Mouse (Mus musculus) forebrain, embryonic 15.5 days (tissue): ENCODE results near the gene Ccdc51. TPM values are rescaled to one million over a fixed set of nuclear protein-coding genes. Genes with fewer than 3 reads are reported as not detected.

Experiments
- ATAC-seq: fragments of 200-750 bp; cut with Nextera tagmentation; replicated peaks from 2 replicates; pipeline ENCODE4 v1.8.0; 2017; ENCODE audit warnings: mild to moderate bottlenecking, moderate TSS enrichment, moderate library complexity
- H3K27ac ChIP-seq: fragments of 300-500 bp; sonication (generic); replicated peaks from 2 replicates; pipeline ENCODE4 v1.5.1; 2015; ENCODE audit warnings: mild to moderate bottlenecking, inconsistent platforms
- H3K27me3 ChIP-seq: fragments of 300-500 bp; sonication (generic); 2 replicates; pipeline ENCODE4 v1.6.1; 2015; ENCODE audit warnings: inconsistent platforms
- H3K36me3 ChIP-seq: fragments of 300-500 bp; sonication (generic); 2 replicates; pipeline ENCODE4 v1.6.1; 2015; ENCODE audit warnings: mild to moderate bottlenecking, inconsistent platforms
- H3K4me1 ChIP-seq: fragments of 300-500 bp; sonication (generic); 2 replicates; pipeline ENCODE4 v1.6.1; 2015; ENCODE audit warnings: inconsistent platforms
- H3K4me2 ChIP-seq: fragments of 300-500 bp; sonication (generic); replicated peaks from 2 replicates; pipeline ENCODE4 v1.6.1; 2015; ENCODE audit warnings: mild to moderate bottlenecking, inconsistent platforms
- H3K4me3 ChIP-seq: fragments of 300-500 bp; sonication (generic); 2 replicates; pipeline ENCODE4 v1.5.1; 2015; ENCODE audit warnings: mild to moderate bottlenecking, inconsistent platforms
- H3K9ac ChIP-seq: fragments of 300-500 bp; sonication (generic); replicated peaks from 2 replicates; pipeline ENCODE4 v1.6.1; 2015; ENCODE audit warnings: mild to moderate bottlenecking, inconsistent platforms
- H3K9me3 ChIP-seq: fragments of 300-500 bp; sonication (generic); 2 replicates; pipeline ENCODE4 v1.6.1; 2016; ENCODE audit warnings: inconsistent platforms
- WGBS: fragments of 180-500 bp; shearing (Covaris S2); methylation state at CpG from one replicate; pipeline ENCODE4 v1.1.7; 2015; ENCODE audit warnings: mixed read lengths; 5-methylcytosine and 5-hydroxymethylcytosine counted together
- polyA plus RNA-seq: library from polyadenylated mRNA; unstranded; fragments of >200 nt; fragmentation: Nextera tagmentation; extraction: Ambion mirVana; gene quantifications from 2 replicates; pipeline ENCODE4 v1.2.1, GENCODE M21; 2015

The Ccdc51 gene
- polyA plus RNA-seq: 17.3 and 18.4 TPM in 2 replicates

- Histone ChIP-seq H3K36me3 (peaks cover 11% of the 10 kb centered on the region), H3K9ac (peak within 1 kb of the TSS; percentile 78), H3K4me2 (peak within 1 kb of the TSS; percentile 72), H3K27ac (peak within 1 kb of the TSS; percentile 83), H3K4me1 (peaks cover 25% of the 10 kb centered on the region), H3K4me3 (peak within 1 kb of the TSS; percentile 89), H3K9me3 (no peaks in the 10 kb centered on the region), H3K27me3 (no peaks in the 10 kb centered on the region)
- WGBS: under 1% methylated on average over 37 of the region's 37 CpGs
- peak; percentile 98 for ATAC-seq
Measured at GRCm38 (mm10) chr9:109082124-109082800, at the start of gene Ccdc51, which contains the start of gene Tma7. TSS of gene Ccdc51 (plus strand) at chr9:109082493. TSS of gene Tma7 (minus strand) at chr9:109082587.

GRCm38 (mm10) chr9:109038086-109038895, 44.0 kb upstream of the Ccdc51 start, which contains the start of gene Shisa5:
TSS of gene Shisa5 (plus strand) at chr9:109038565.
- Histone ChIP-seq H3K4me2 (peak within 1 kb of the TSS; percentile 96), H3K9me3 (no peaks in the 10 kb centered on the region), H3K27ac (no peak within 1 kb of the TSS), H3K4me3 (peak within 1 kb of the TSS; percentile 61), H3K9ac (peak within 1 kb of the TSS; percentile 63), H3K4me1 (peaks cover 14% of the 10 kb centered on the region), H3K27me3 (no peaks in the 10 kb centered on the region), H3K36me3 (no peaks in the 10 kb centered on the region)
- ATAC-seq: peak; percentile 67
- WGBS: 0% methylated on average over 40 of the region's 40 CpGs

- 25% methylated on average over 8 of the region's 8 CpGs for WGBS
- Histone ChIP-seq H3K27me3 (no peaks in the 10 kb centered on the region), H3K4me3 (peak overlapping the region; percentile 61), H3K4me2 (peak overlapping the region; percentile 96), H3K9me3 (no peaks in the 10 kb centered on the region), H3K27ac (no peak overlapping the region), H3K9ac (peak overlapping the region; percentile 63), H3K36me3 (no peaks in the 10 kb centered on the region), H3K4me1 (peaks cover 14% of the 10 kb centered on the region)
- no peak; the same call in 1 of the 2 replicates for ATAC-seq
Measured at GRCm38 (mm10) chr9:109038901-109039364, 43.4 kb upstream of the Ccdc51 start.

GRCm38 (mm10) chr9:109039681-109040080, 42.6 kb upstream of the Ccdc51 start:
- Histone ChIP-seq H3K4me2 (no peak overlapping the region), H3K9ac (no peak overlapping the region), H3K9me3 (no peaks in the 10 kb centered on the region), H3K4me1 (peaks cover 14% of the 10 kb centered on the region), H3K4me3 (no peak overlapping the region), H3K36me3 (no peaks in the 10 kb centered on the region), H3K27me3 (no peaks in the 10 kb centered on the region), H3K27ac (no peak overlapping the region)
- ATAC-seq: no peak
- 86% methylated on average over 4 of the region's 4 CpGs for WGBS

GRCm38 (mm10) chr9:109040216-109040615, 42.1 kb upstream of the Ccdc51 start:
- H3K36me3 ChIP-seq: no peaks in the 10 kb centered on the region
- no peaks in the 10 kb centered on the region for H3K9me3 ChIP-seq
- 86% methylated on average over 8 of the region's 8 CpGs for WGBS
- no peaks in the 10 kb centered on the region for H3K27me3 ChIP-seq
- ATAC-seq: no peak
- H3K27ac ChIP-seq: no peak overlapping the region
- H3K4me2 ChIP-seq: no peak overlapping the region
- no peak overlapping the region for H3K4me3 ChIP-seq
- H3K4me1 ChIP-seq: peaks cover 14% of the 10 kb centered on the region
- no peak overlapping the region for H3K9ac ChIP-seq

GRCm38 (mm10) chr9:109040906-109041305, 41.4 kb upstream of the Ccdc51 start:
- Histone ChIP-seq H3K4me3 (no peak overlapping the region), H3K9ac (0 out of 2 replicates have a peak overlapping the region, but pooled peaks have one; percentile 19), H3K4me2 (no peak overlapping the region), H3K36me3 (no peaks in the 10 kb centered on the region), H3K9me3 (no peaks in the 10 kb centered on the region), H3K4me1 (peaks cover 14% of the 10 kb centered on the region), H3K27ac (no peak overlapping the region), H3K27me3 (no peaks in the 10 kb centered on the region)
- WGBS: 71% methylated on average over 6 of the region's 6 CpGs
- no peak for ATAC-seq

- Histone ChIP-seq H3K27ac (no peak overlapping the region), H3K4me3 (no peak overlapping the region), H3K4me1 (peaks cover 14% of the 10 kb centered on the region), H3K9ac (no peak overlapping the region), H3K4me2 (no peak overlapping the region), H3K9me3 (no peaks in the 10 kb centered on the region), H3K27me3 (no peaks in the 10 kb centered on the region), H3K36me3 (no peaks in the 10 kb centered on the region)
- WGBS: 72% methylated on average over 7 of the region's 7 CpGs
- ATAC-seq: no peak
Measured at GRCm38 (mm10) chr9:109041351-109041750, 40.9 kb upstream of the Ccdc51 start.

GRCm38 (mm10) chr9:109046306-109046705, 36.0 kb upstream of the Ccdc51 start:
- Histone ChIP-seq H3K9ac (no peak overlapping the region), H3K27me3 (no peaks in the 10 kb centered on the region), H3K4me2 (no peak overlapping the region), H3K36me3 (no peaks in the 10 kb centered on the region), H3K4me3 (no peak overlapping the region), H3K4me1 (no peaks in the 10 kb centered on the region), H3K9me3 (no peaks in the 10 kb centered on the region), H3K27ac (no peak overlapping the region)
- no peak for ATAC-seq
- 45% methylated on average over 5 of the region's 5 CpGs for WGBS

- H3K27me3 ChIP-seq: no peaks in the 10 kb centered on the region
- H3K4me3 ChIP-seq: no peak overlapping the region
- no peaks in the 10 kb centered on the region for H3K9me3 ChIP-seq
- H3K27ac ChIP-seq: no peak overlapping the region
- 0 out of 2 replicates have a peak, but pooled peaks cover 2% of the 10 kb centered on the region for H3K4me1 ChIP-seq
- WGBS: 83% methylated on average over 7 of the region's 7 CpGs
- no peaks in the 10 kb centered on the region for H3K36me3 ChIP-seq
- no peak for ATAC-seq
- no peak overlapping the region for H3K9ac ChIP-seq
- H3K4me2 ChIP-seq: no peak overlapping the region
Measured at GRCm38 (mm10) chr9:109049316-109049715, 33.0 kb upstream of the Ccdc51 start.

- Histone ChIP-seq H3K9me3 (no peaks in the 10 kb centered on the region), H3K36me3 (no peaks in the 10 kb centered on the region), H3K27me3 (no peaks in the 10 kb centered on the region), H3K27ac (no peak overlapping the region), H3K4me2 (no peak overlapping the region), H3K4me1 (peaks cover 6% of the 10 kb centered on the region; the same call in 1 of the 2 replicates), H3K4me3 (no peak overlapping the region), H3K9ac (no peak overlapping the region)
- 83% methylated on average over 9 of the region's 9 CpGs for WGBS
- no peak for ATAC-seq
Measured at GRCm38 (mm10) chr9:109049996-109050673, 32.2 kb upstream of the Ccdc51 start.

GRCm38 (mm10) chr9:109050674-109050997, 31.7 kb upstream of the Ccdc51 start:
- Histone ChIP-seq H3K27ac (no peak overlapping the region), H3K27me3 (no peaks in the 10 kb centered on the region), H3K4me2 (no peak overlapping the region), H3K4me1 (peaks cover 11% of the 10 kb centered on the region), H3K36me3 (no peaks in the 10 kb centered on the region), H3K9me3 (no peaks in the 10 kb centered on the region), H3K9ac (no peak overlapping the region), H3K4me3 (no peak overlapping the region)
- WGBS: 82% methylated on average over 3 of the region's 3 CpGs
- ATAC-seq: no peak
